Mouse (Mus musculus) heart, embryonic 12.5 days (tissue): ENCODE data around the gene Scn7a. TPM values are rescaled to one million over a fixed set of nuclear protein-coding genes. Genes with fewer than 3 reads are reported as not detected.

ENCODE experiments used
- ATAC-seq: fragments of 200-750 bp; cut with Nextera tagmentation; 2 replicates; pipeline ENCODE4 v1.8.0; 2017; ENCODE audit warnings: moderate TSS enrichment, moderate library complexity; ENCODE audit not compliant: insufficient number of reproducible peaks, low FRiP score
- H3K27ac ChIP-seq: fragments of 300-500 bp; sonication (generic); 2 replicates; pipeline ENCODE4 v1.5.1; 2016; ENCODE audit warnings: mild to moderate bottlenecking, moderate library complexity; ENCODE audit not compliant: poor library complexity, severe bottlenecking
- H3K27me3 ChIP-seq: fragments of 300-500 bp; sonication (generic); replicated peaks from 2 replicates; pipeline ENCODE4 v1.6.1; 2016; ENCODE audit warnings: mild to moderate bottlenecking, moderate library complexity
- H3K36me3 ChIP-seq: fragments of 300-500 bp; sonication (generic); 2 replicates; pipeline ENCODE4 v1.6.1; 2016; ENCODE audit warnings: mild to moderate bottlenecking, moderate library complexity
- H3K4me1 ChIP-seq: fragments of 300-500 bp; sonication (generic); replicated peaks from 2 replicates; pipeline ENCODE4 v1.6.1; 2016; ENCODE audit warnings: mild to moderate bottlenecking
- H3K4me2 ChIP-seq: fragments of 300-500 bp; sonication (generic); 2 replicates; pipeline ENCODE4 v1.6.1; 2016; ENCODE audit warnings: mild to moderate bottlenecking, moderate library complexity
- H3K4me3 ChIP-seq: fragments of 300-500 bp; sonication (generic); 2 replicates; pipeline ENCODE4 v1.5.1; 2016; ENCODE audit warnings: mild to moderate bottlenecking
- H3K9ac ChIP-seq: fragments of 300-500 bp; sonication (generic); 2 replicates; pipeline ENCODE4 v1.6.1; 2016; ENCODE audit warnings: mild to moderate bottlenecking, moderate library complexity
- H3K9me3 ChIP-seq: fragments of 300-500 bp; sonication (generic); replicated peaks from 2 replicates; pipeline ENCODE4 v1.6.1; 2016; ENCODE audit warnings: mild to moderate bottlenecking, moderate library complexity
- WGBS: fragments of 180-500 bp; shearing (Covaris S2); methylation state at CpG from one replicate; pipeline ENCODE4 v1.1.7; 2016; 5-methylcytosine and 5-hydroxymethylcytosine counted together
- polyA plus RNA-seq: library from polyadenylated mRNA; unstranded; fragments of >200 nt; fragmentation: Nextera tagmentation; extraction: Ambion mirVana; gene quantifications from 2 replicates; pipeline ENCODE4 v1.2.1, GENCODE M21; 2016

Scn7a gene
- polyA plus RNA-seq, 1 experiment from 2014 or later: 1.2 TPM

GRCm38 (mm10) chr2:66726878-66727584 lies 57.7 kb downstream of the Scn7a start:
- no peak for ATAC-seq
- 71% methylated on average over 2 of the region's 2 CpGs for WGBS

GRCm38 (mm10) chr2:66712071-66712470 lies 72.6 kb downstream of the Scn7a start:
- Histone ChIP-seq H3K4me1 (no peaks in the 10 kb centered on the region), H3K9me3 (no peaks in the 10 kb centered on the region; the same call in 1 of the 2 replicates), H3K36me3 (no peaks in the 10 kb centered on the region), H3K9ac (no peak overlapping the region), H3K27ac (no peak overlapping the region), H3K27me3 (no peaks in the 10 kb centered on the region), H3K4me2 (no peak overlapping the region), H3K4me3 (no peak overlapping the region)
- WGBS: 81% methylated on average over 2 of the region's 2 CpGs
- ATAC-seq: no peak

More at GRCm38 (mm10) chr2:66726878-66727584, 57.7 kb downstream of the Scn7a start:
- Histone ChIP-seq H3K4me1 (no peaks in the 10 kb centered on the region), H3K27me3 (no peaks in the 10 kb centered on the region), H3K9ac (no peak overlapping the region), H3K36me3 (no peaks in the 10 kb centered on the region), H3K4me3 (no peak overlapping the region), H3K9me3 (no peaks in the 10 kb centered on the region), H3K27ac (no peak overlapping the region), H3K4me2 (no peak overlapping the region)

- 77% methylated on average over 2 of the region's 2 CpGs for WGBS
- H3K9ac ChIP-seq: no peak overlapping the region
- no peak for ATAC-seq
- H3K36me3 ChIP-seq: no peaks in the 10 kb centered on the region
- H3K4me3 ChIP-seq: no peak overlapping the region
- no peaks in the 10 kb centered on the region for H3K9me3 ChIP-seq
- no peaks in the 10 kb centered on the region for H3K27me3 ChIP-seq
- H3K27ac ChIP-seq: no peak overlapping the region
- no peak overlapping the region for H3K4me2 ChIP-seq
- no peaks in the 10 kb centered on the region for H3K4me1 ChIP-seq
These were observed 92.4 kb downstream of the Scn7a start for GRCm38 (mm10) chr2:66692300-66692699.

- 67% methylated on average over 1 of the region's 1 CpGs for WGBS
- Histone ChIP-seq H3K4me1 (no peaks in the 10 kb centered on the region), H3K36me3 (no peaks in the 10 kb centered on the region), H3K9ac (no peak overlapping the region), H3K27ac (no peak overlapping the region), H3K4me3 (no peak overlapping the region), H3K9me3 (no peaks in the 10 kb centered on the region), H3K4me2 (no peak overlapping the region), H3K27me3 (no peaks in the 10 kb centered on the region)
- ATAC-seq: no peak
These were observed 122.7 kb downstream of the Scn7a start for GRCm38 (mm10) chr2:66661988-66662387.

- no peaks in the 10 kb centered on the region for H3K36me3 ChIP-seq
- no peak for ATAC-seq
- no peak overlapping the region for H3K27ac ChIP-seq
- WGBS: 84% methylated on average over 3 of the region's 3 CpGs
- no peaks in the 10 kb centered on the region for H3K9me3 ChIP-seq
- no peaks in the 10 kb centered on the region for H3K27me3 ChIP-seq
- H3K4me2 ChIP-seq: no peak overlapping the region
- H3K4me1 ChIP-seq: no peaks in the 10 kb centered on the region
- H3K9ac ChIP-seq: no peak overlapping the region
- H3K4me3 ChIP-seq: no peak overlapping the region
These were observed 128.3 kb downstream of the Scn7a start for GRCm38 (mm10) chr2:66656430-66656829.

GRCm38 (mm10) chr2:66655431-66655830 lies 129.3 kb downstream of the Scn7a start:
- WGBS: 63% methylated on average over 2 of the region's 2 CpGs
- H3K27me3 ChIP-seq: no peaks in the 10 kb centered on the region

GRCm38 (mm10) chr2:66644384-66644783 lies 140.3 kb downstream of the Scn7a start:
- H3K4me2 ChIP-seq: no peak overlapping the region
- WGBS: 24% methylated on average over 5 of the region's 5 CpGs
- ATAC-seq: no peak

More at GRCm38 (mm10) chr2:66655431-66655830, 129.3 kb downstream of the Scn7a start:
- Histone ChIP-seq H3K27ac (no peak overlapping the region), H3K9ac (no peak overlapping the region), H3K4me1 (no peaks in the 10 kb centered on the region), H3K4me3 (no peak overlapping the region), H3K4me2 (no peak overlapping the region), H3K9me3 (no peaks in the 10 kb centered on the region), H3K36me3 (no peaks in the 10 kb centered on the region)
- no peak for ATAC-seq

GRCm38 (mm10) chr2:66634580-66635359 lies 149.9 kb downstream of the Scn7a start, which contains the start of gene Scn9a:
Gene Scn9a, minus strand, starts transcription at chr2:66634962.
- no peaks in the 10 kb centered on the region for H3K4me1 ChIP-seq
- peak within 1 kb of the TSS; percentile 72 for H3K4me2 ChIP-seq
- no peaks in the 10 kb centered on the region for H3K36me3 ChIP-seq
- H3K9ac ChIP-seq: no peak within 1 kb of the TSS
- peaks cover 20% of the 10 kb centered on the region; the same call in 1 of the 2 replicates for H3K27me3 ChIP-seq
- no peaks in the 10 kb centered on the region for H3K9me3 ChIP-seq
- WGBS: 3% methylated on average over 29 of the region's 29 CpGs
- no peak; the same call in 1 of the 2 replicates for ATAC-seq
- H3K4me3 ChIP-seq: peak within 1 kb of the TSS; percentile 36
- H3K27ac ChIP-seq: no peak within 1 kb of the TSS

More at GRCm38 (mm10) chr2:66644384-66644783, 140.3 kb downstream of the Scn7a start:
- Histone ChIP-seq H3K27ac (no peak overlapping the region), H3K4me1 (no peaks in the 10 kb centered on the region), H3K36me3 (no peaks in the 10 kb centered on the region), H3K4me3 (no peak overlapping the region), H3K27me3 (no peaks in the 10 kb centered on the region), H3K9me3 (no peaks in the 10 kb centered on the region), H3K9ac (no peak overlapping the region)

- no peaks in the 10 kb centered on the region for H3K9me3 ChIP-seq
- H3K4me3 ChIP-seq: no peak overlapping the region
- no peak for ATAC-seq
- 27% methylated on average over 5 of the region's 5 CpGs for WGBS
- no peaks in the 10 kb centered on the region for H3K36me3 ChIP-seq
- no peak overlapping the region for H3K4me2 ChIP-seq
- no peak overlapping the region for H3K27ac ChIP-seq
- H3K9ac ChIP-seq: no peak overlapping the region
- peaks cover 20% of the 10 kb centered on the region; the same call in 1 of the 2 replicates for H3K27me3 ChIP-seq
- H3K4me1 ChIP-seq: no peaks in the 10 kb centered on the region
These were observed 152.0 kb downstream of the Scn7a start for GRCm38 (mm10) chr2:66632728-66633127.
